Mouse (Mus musculus): ENCODE measurements around the gene Cep162.
A peak's percentile ranks its signal among the peaks of the same experiment; 100 is the strongest.

Cep162 gene

DNA sequence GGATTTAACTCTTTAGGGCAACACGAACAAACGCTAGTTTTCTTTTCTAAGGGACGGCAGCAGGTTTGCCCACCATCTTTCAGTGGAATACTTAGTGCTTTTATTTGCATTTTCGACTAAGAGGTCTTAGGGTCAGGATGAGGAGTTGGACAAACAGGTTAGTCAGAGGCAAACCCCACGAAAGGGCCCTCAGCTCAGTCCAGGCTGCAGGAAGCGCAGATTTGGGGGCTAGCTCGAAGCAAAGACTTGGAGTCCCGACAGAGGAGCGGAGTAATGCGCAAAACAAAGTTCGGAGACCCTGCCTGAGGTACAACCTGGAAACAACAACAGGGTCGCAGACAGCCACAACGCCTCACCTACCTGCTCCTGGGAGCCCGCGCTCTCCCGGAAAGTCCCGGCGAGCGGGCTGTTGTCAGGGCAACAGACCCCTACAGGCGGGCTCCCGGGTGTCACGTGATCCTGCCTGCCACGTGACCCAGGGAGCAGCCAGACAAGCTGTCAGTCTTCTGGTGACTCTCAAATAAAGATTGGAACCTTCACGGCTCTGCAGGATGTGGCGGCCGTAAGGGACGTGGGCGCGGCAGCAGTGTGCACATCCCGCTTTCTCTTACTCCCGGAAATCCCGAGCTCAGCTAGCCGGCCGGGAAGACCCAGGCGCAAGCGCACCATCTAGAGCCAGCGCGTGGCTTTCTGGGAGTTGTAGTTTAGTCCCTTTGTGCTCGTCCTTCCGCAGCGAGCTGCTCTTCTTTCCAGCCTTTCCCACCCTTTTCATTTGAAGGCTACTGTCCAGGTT lies at the start of gene Cep162:
TSS of gene Cep162 (minus strand) at position 634 of the 793 bp plus-strand sequence.
- DNase-seq (ENCODE audit: low spot score), result peak; percentile 87

GRCm38 (mm10) chr9:87303196-87303595 lies 47.9 kb upstream of the Cep162 start:
- DNase-seq (ENCODE audit: low spot score), result no peak

DNA sequence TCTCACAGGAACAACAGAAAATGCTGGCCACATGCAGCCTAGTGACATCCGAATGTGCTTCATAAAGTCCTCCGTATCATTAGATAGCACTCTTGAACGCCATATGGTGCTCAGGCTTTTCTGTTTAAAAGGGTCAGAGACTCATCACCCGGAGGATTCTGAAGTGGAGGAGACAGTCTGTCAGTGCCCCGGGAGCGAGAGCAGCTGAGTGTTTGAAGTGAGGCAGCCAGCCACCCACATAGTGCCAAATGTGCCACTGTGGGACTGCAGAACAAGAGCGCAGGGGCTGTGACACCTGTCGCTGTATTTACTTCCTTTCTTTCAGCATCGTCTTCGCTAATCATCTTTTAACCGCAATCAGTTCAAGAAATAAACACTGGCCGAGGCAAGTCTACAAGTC lies 43.6 kb upstream of the Cep162 start:
- DNase-seq (ENCODE audit: low spot score), result no peak

- no peak for DNase-seq (ENCODE audit: low spot score)
Measured at GRCm38 (mm10) chr9:87297522-87297921, 42.2 kb upstream of the Cep162 start.

GRCm38 (mm10) chr9:87255696-87256030 lies 327 bp upstream of the Cep162 start:
- no peak for DNase-seq (ENCODE audit: low spot score)

DNA sequence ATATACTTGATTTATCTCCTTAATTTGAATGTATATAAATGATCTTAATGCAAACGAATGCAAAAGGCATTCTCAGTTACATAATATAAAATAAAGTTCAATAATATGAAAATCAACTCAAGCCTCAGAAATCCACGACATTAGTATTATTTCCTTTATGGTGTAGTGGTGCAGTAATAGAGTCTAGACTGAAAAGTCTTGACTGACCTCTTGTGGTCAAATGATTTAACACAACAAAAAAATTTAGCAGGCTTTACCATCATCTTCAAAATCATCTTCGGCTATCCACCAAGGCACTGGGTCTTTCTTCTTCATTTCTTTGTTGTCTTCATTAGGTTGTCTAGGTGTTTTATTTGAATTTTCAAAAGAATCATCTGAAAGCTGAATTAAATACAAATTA lies 7.2 kb downstream of the Cep162 start:
- DNase-seq (ENCODE audit: low spot score), result peak; percentile 14

DNA sequence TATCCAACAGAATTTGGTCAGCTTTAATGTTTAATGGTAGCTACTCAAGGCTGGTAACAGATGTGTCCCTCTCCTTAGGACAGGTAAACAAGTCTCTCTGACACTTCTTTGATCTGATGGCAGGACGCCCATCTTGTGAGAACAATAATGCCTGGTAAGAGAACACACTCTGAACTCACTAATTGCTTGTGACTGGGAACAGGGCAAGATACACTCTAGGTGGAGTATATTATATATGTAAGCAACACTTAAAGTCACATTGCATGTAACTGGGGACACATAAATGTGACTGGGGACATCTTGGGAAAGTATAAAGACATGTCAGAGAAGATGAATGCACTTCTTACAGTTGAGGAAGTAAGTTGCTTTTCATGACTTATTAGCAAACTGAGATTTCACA lies 7.7 kb downstream of the Cep162 start:
- DNase-seq (ENCODE audit: low spot score), result no peak

DNA sequence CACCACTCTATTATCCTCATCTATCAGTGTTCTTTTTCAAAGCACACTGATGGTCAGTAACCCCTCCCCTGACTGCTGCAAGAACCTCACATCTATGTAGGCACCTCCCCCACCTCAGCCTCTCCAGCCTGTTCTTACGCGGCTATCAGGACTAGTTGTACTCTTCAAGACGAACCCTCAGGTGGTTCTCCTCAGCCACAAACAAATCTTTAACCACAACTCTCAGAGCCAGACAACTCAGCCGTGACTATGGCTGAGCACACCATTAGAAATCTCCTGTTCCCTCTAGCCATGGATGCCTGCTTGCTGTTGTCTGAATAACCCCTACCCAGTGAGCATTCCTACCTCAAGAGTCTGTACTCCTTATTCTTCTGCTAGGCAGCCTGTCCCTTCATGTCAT lies 42.1 kb downstream of the Cep162 start:
- DNase-seq (ENCODE audit: low spot score), result no peak

GRCm38 (mm10) chr9:87210830-87211339 lies 44.5 kb downstream of the Cep162 start:
- DNase-seq (ENCODE audit: low spot score), result no peak

DNA sequence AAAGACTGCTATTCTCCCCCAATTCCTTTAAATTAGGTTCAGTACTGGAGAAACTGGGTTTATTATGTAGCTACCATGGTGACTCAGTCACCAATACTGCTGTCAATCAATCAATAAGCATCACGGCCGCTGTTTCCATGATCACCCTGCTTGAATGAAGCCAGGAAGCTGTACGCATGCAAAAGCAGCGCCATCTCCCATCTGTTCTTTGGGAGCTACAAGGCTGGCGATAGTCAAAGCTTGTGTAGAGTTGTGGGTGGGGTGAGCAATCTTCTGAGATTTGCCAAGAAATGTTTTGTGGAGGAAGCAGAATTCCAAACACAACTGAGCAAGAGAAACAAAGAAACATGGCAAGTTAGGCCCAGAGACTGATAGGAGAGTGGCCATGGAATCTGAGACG lies 52.9 kb downstream of the Cep162 start:
- DNase-seq (ENCODE audit: low spot score), result no peak

DNA sequence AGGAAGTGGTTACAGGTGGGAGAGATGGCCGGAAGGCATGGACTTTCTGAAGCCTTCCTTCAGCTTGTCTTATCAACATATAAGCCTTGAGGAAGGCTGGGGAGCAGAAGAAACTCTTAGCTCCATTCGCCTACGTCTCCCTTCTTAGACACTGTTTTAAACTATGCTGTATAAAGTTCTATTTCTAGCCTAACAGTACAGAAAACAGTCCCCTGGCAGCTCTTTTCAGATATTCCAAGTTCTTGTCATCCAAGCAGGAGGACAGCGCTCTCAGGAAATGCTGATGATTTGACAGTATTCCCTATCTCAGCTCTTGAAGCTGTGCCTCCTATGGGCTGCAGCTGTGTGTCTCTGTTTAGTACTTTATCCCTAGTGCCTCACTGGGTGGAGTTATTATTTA lies 54.4 kb downstream of the Cep162 start:
- DNase-seq (ENCODE audit: low spot score), result peak; percentile 8

DNA sequence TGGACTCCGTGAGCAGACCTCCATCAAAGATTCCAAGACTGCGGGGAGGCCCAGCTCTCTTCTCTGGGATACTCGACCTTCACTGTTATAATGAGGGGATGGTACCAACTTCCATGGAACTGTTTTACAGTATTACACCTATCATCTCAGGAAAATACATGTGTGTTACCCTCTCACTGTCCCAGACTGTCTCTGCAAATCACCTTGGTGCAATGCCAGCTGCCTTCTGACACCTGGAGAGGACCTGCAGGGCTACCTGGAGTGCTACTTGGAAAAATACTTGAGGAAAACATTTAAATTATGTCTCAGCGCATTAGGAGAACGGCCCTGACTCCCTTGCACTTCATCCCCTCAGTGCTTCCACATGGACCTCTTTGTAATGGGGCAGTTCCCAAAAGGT lies 54.9 kb downstream of the Cep162 start:
- DNase-seq (ENCODE audit: low spot score), result no peak

GRCm38 (mm10) chr9:87198036-87198435 lies 57.3 kb downstream of the Cep162 start:
- DNase-seq (ENCODE audit: low spot score), result no peak

- DNase-seq (ENCODE audit: low spot score), result no peak
Measured at GRCm38 (mm10) chr9:87197277-87197676, 58.1 kb downstream of the Cep162 start.

- no peak for DNase-seq (ENCODE audit: low spot score)
Measured at GRCm38 (mm10) chr9:87193721-87194120, 61.6 kb downstream of the Cep162 start.

GRCm38 (mm10) chr9:87187336-87187735 lies 68.0 kb downstream of the Cep162 start:
- no peak for DNase-seq (ENCODE audit: low spot score)

GRCm38 (mm10) chr9:87182231-87182630 lies 73.1 kb downstream of the Cep162 start:
- no peak for DNase-seq (ENCODE audit: low spot score)

DNA sequence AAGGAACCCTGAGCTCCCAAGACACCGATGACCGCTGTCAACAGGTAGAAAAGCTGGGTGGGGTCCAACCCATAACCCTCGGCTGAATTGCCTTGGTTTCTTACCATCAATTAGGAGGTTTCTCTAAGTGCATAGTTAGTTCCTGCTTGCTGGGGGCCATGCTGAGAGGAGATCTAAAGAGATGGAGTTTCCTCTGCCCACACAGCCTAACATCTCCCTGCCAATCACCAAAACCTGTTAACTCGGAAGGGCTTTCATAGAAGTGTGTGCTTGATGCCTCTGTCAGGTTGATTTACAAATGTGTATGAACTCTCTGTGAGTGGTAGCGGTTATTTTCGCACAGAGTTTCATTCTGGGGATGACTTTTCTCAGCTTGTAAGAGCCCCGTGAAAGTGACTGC lies 76.8 kb downstream of the Cep162 start:
- no peak for DNase-seq (ENCODE audit: low spot score)

- DNase-seq (ENCODE audit: low spot score), result no peak
Measured at GRCm38 (mm10) chr9:87171517-87171916, 83.8 kb downstream of the Cep162 start.

DNA sequence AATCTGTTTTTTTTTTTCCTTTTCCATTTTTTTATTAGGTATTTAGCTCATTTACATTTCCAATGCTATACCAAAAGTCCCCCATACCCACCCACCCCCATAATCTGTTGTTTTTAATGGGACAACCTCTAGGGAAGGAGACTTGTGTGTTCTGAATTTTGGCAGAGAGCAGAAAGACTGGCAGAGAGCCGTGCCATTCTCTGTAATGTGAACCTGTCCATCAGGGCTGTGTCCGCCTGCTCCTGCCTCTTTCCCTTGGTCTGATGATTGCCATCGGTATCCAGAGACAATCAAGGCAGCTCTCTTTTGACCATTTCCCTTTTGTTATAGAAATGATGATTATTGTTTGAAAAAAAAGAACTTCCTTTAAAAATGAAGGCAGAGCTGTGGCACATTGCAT lies 84.4 kb downstream of the Cep162 start:
- DNase-seq (ENCODE audit: low spot score), result no peak

DNA sequence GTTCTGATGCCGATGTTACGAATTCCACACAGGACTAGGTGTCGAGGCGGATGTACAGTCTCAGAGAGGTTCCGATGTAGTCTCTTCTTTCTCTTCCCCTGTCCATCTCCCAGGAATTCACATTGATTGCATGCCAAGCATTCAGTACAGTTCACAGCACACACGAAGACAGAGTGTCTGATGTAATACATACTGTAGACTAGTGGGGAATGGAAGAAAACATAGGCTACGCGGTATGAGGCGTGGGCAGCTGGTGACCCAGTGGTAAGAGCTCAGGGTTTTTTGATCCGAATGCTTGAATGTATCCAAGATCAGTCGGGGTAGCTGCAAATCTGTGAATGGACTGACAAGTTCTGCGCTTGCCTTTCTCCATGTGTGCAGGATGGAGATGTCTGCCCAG lies 86.2 kb downstream of the Cep162 start:
- no peak for DNase-seq (ENCODE audit: low spot score)

DNA sequence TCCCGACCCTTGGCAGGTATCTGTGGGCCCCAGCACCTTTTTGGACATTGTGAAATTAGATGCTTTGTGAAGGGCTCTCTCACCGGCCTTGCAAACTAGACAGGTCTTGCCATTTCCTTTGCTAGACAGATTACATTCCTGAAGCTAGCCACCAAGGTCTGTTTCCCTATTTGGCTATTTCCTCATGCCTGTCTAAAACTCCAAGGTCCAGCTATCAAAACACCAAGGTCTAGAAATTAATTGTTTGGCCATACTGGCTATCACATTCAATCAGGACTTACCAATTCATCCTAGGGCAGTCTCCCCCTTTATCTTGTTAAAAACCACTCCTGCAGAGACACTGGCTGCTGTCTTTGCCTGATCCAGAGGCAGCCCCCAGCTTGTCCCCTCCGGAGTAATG lies 87.3 kb downstream of the Cep162 start:
- DNase-seq (ENCODE audit: low spot score), result no peak

DNA sequence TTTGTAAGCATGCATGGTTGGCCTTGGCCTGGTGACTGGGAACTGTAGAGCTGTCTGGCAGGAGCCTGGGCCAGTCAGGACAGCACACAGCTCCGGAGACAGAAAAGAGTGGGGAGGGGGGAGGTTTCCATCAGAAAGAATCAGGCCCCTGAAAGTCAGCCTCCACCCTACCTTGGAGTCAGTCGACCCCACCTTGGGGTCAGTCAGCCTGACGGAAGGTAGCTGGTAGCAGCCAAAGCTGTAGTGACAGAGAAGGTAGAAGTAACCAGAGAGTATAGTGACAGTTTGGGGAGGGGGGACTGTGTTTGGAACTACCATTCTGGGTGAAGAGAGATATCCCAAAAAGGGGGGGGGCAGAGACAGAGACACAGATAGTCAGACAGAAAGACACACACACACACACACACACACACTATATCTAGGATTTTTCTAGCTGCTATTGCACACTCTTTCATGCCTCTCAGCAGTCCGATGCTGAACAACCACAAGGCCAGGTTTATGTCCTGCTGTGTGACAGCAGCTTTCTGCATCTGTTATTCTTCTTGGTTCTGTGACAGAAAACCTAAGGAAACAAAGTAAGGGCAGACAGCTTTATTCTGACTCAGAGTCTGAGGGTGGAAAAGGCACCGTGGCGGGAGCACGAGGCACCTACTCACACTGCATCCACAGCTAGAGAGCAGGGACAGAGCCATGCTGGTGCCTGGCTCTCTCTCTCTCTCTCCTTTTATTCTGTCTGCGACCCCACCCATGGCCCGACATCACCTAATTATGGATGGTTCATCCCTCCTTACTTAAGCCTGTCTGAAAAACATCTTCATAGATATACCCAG lies 88.1 kb downstream of the Cep162 start:
- no peak for DNase-seq (ENCODE audit: low spot score)

Data from left cerebral cortex, adult 11 months (tissue).